Mouse (Mus musculus) heart, embryonic 14.5 days (tissue): ENCODE measurements around the gene Adamts12. TPM values are rescaled to one million over a fixed set of nuclear protein-coding genes. Genes with fewer than 3 reads are reported as not detected.

Source experiments
- ATAC-seq: fragments of 200-750 bp; cut with Nextera tagmentation; 2 replicates; pipeline ENCODE4 v1.8.0; 2017; ENCODE audit warnings: low read depth, moderate TSS enrichment; ENCODE audit not compliant: insufficient number of reproducible peaks, insufficient read depth, low FRiP score
- H3K27ac ChIP-seq, 2 experiments: fragments of 200-500 bp in 1 of 2; fragments of 300-500 bp in 1 of 2; sonication (generic) in 1 of 2; replicated peaks in 1 of 2; 2 replicates each; pipeline ENCODE4 v1.5.1; 2012 to 2014; ENCODE audit warnings: low read depth in 2 of 2, low read length in 2 of 2, control low read depth in 1 of 2, mild to moderate bottlenecking in 1 of 2, mixed read lengths in 1 of 2; ENCODE audit not compliant: control insufficient read depth in 1 of 2, insufficient read depth in 1 of 2
- H3K27me3 ChIP-seq: fragments of 300-500 bp; sonication (generic); 2 replicates; pipeline ENCODE4 v1.6.1; 2014; ENCODE audit warnings: mild to moderate bottlenecking, low read length, control low read depth; ENCODE audit not compliant: control insufficient read depth, insufficient read depth
- H3K36me3 ChIP-seq: fragments of 300-500 bp; sonication (generic); 2 replicates; pipeline ENCODE4 v1.6.1; 2014; ENCODE audit warnings: mild to moderate bottlenecking, control low read depth, low read length, mixed read lengths; ENCODE audit not compliant: control insufficient read depth, insufficient read depth
- H3K4me1 ChIP-seq, 2 experiments: fragments of 200-500 bp in 1 of 2; fragments of 300-500 bp in 1 of 2; sonication (generic) in 1 of 2; 2 replicates each; pipeline ENCODE4 v1.6.1; 2012 to 2014; ENCODE audit warnings: low read length in 2 of 2, control low read depth in 1 of 2, mixed read lengths in 1 of 2; ENCODE audit not compliant: control insufficient read depth in 2 of 2, insufficient read depth in 2 of 2
- H3K4me2 ChIP-seq: fragments of 300-500 bp; sonication (generic); 2 replicates; pipeline ENCODE4 v1.6.1; 2014; ENCODE audit warnings: mild to moderate bottlenecking, low read length
- H3K4me3 ChIP-seq, 2 experiments: fragments of 200-500 bp in 1 of 2; fragments of 300-500 bp in 1 of 2; sonication (generic) in 1 of 2; 2 replicates each; pipeline ENCODE4 v1.5.1; 2012 to 2014; ENCODE audit warnings: low read length in 2 of 2, mild to moderate bottlenecking in 2 of 2, control low read depth in 1 of 2, low read depth in 1 of 2, moderate library complexity in 1 of 2; ENCODE audit not compliant: control insufficient read depth in 1 of 2, insufficient read depth in 1 of 2
- H3K9ac ChIP-seq: fragments of 300-500 bp; sonication (generic); 2 replicates; pipeline ENCODE4 v1.6.1; 2014; ENCODE audit warnings: mild to moderate bottlenecking, low read length
- H3K9me3 ChIP-seq: fragments of 300-500 bp; sonication (generic); 2 replicates; pipeline ENCODE4 v1.6.1; 2016; ENCODE audit warnings: low read length, control low read depth; ENCODE audit not compliant: control insufficient read depth
- WGBS: fragments of 180-500 bp; shearing (Covaris S2); extraction: QIAGEN DNeasy Blood & Tissue Kit; methylation state at CpG from one replicate; pipeline ENCODE4 v1.1.7; 2014; 5-methylcytosine and 5-hydroxymethylcytosine counted together
- polyA plus RNA-seq: library from polyadenylated mRNA; unstranded; fragments of >200 nt; fragmentation: Nextera tagmentation; extraction: Ambion mirVana; gene quantifications from 2 replicates; pipeline ENCODE4 v1.2.1, GENCODE M21; 2014

Adamts12 gene
- polyA plus RNA-seq, 1 experiment from 2014 or later: 2.0 TPM

DNA sequence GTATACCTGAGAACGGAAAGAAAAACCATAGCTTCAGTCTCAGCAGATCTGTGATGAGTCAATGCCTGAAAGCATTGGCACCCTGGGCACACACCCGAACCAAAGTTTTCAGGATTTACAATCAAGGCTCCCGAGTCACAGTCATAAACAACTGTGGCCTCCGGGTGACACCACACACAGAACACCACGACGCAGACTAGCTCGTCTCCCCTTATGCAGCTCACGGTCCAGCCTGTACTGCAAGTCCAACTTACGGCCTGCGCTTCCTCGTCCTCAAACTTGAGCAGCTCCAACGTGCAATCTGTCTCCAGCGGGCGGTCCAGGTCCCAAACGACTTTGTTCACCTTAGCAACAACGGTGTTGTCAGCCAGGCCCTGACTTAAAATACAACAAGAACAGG lies 328.3 kb downstream of the Adamts12 start:
- WGBS: 96% methylated on average over 16 of the region's 16 CpGs
- Histone ChIP-seq H3K4me3 (no peak overlapping the region), H3K4me2 (no peak overlapping the region), H3K27me3 (no peaks in the 10 kb centered on the region), H3K27ac (no peak overlapping the region), H3K9ac (no peak overlapping the region), H3K36me3 (peaks cover 83% of the 10 kb centered on the region), H3K9me3 (no peaks in the 10 kb centered on the region), H3K4me1 (no peaks in the 10 kb centered on the region; a peak in 1 of 4 replicates)
- no peak for ATAC-seq

DNA sequence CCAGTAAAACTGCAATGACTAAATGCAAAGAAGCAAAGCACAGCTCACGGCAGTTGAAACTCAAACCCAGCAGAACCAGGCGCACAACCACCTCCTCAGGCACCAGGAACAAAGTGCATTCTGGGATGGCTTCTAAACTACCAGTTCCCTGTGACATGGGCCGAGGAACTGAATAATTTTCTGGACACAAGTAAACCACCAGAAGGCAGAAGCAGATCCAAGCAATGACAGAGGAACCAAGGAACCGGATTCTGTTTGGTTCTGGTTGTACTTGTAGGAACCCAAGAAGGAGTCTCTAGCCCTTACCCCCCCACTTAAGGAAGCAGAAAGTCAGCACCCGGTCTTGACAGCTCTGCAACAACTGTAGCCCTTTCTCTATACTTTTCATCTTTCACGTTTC lies 331.8 kb downstream of the Adamts12 start:
- no peak overlapping the region for H3K27ac ChIP-seq
- no peaks in the 10 kb centered on the region for H3K9me3 ChIP-seq
- peaks cover 48% of the 10 kb centered on the region for H3K36me3 ChIP-seq
- peaks cover 5 to 12% of the 10 kb centered on the region in 2 experiments for H3K4me1 ChIP-seq
- 92% methylated on average over 6 of the region's 6 CpGs for WGBS
- no peak overlapping the region for H3K4me2 ChIP-seq
- H3K27me3 ChIP-seq: no peaks in the 10 kb centered on the region
- no peak overlapping the region for H3K4me3 ChIP-seq
- no peak for ATAC-seq
- no peak overlapping the region for H3K9ac ChIP-seq

Other genes with a start within 250 kb of the Adamts12 start
- 0.16 TPM in 1 of 2 replicates, not detected in the other for gene C1qtnf3, start 112.5 kb upstream of the Adamts12 start, polyA plus RNA-seq
- gene Amacr, start 83.0 kb upstream of the Adamts12 start, polyA plus RNA-seq: 16.6 and 19.3 TPM in 2 replicates
- 0.18 TPM in 1 of 2 replicates, not detected in the other for gene Slc45a2, start 64.1 kb upstream of the Adamts12 start, polyA plus RNA-seq
- 0.04 and 0.05 TPM in 2 replicates for gene Rxfp3, start 26.8 kb upstream of the Adamts12 start, polyA plus RNA-seq